Mouse (Mus musculus) stomach, postnatal 0 days (tissue): ENCODE measurements around the gene Tgfa.

Experiments used
- CTCF ChIP-seq: IDR thresholded peaks from 2 replicates; pipeline ENCODE4 v1.5.1; 2016; ENCODE audit warnings: antibody characterized with exemption, low read depth, mild to moderate bottlenecking, moderate library complexity
- EP300 ChIP-seq: optimal IDR thresholded peaks from 2 replicates; pipeline ENCODE3; 2016; ENCODE audit warnings: antibody characterized with exemption

GRCm38 (mm10) chr6:86149001-86149400, 46.0 kb upstream of the Tgfa start:
- TF ChIP-seq CTCF = no peak
- TF ChIP-seq EP300 = no peak
